Mouse (Mus musculus): ENCODE data around the gene Rcsd1.

- TF ChIP-seq CTCF (IDR thresholded peaks at IDR 0.05; ENCODE audit: extremely low read depth, insufficient read depth, low read length) (no peak), POLR2A (IDR thresholded peaks at IDR 0.05; ENCODE audit: extremely low read depth, insufficient read depth, low read length) (no peak)
These were observed 40.7 kb downstream of the Rcsd1 start for GRCm38 (mm10) chr1:165668904-165669303.
